Mouse (Mus musculus): ENCODE results near the gene Fkbp5. TPM values are rescaled to one million over a fixed set of nuclear protein-coding genes. Genes with fewer than 3 reads are reported as not detected.

Gene Fkbp5
- polyA plus RNA-seq, 1 experiment from 2014 or later, result 10.0 TPM

GRCm38 (mm10) chr17:28485977-28486400 is 31.3 kb downstream of the Fkbp5 start:
- Histone ChIP-seq H3K4me2 (replicated peaks; ENCODE audit: low read depth, low read length) (peak overlapping the region; percentile 48), H3K36me3 (ENCODE audit: control insufficient read depth, insufficient read depth, low read length) (no peaks in the 10 kb centered on the region), H3K4me3 (ENCODE audit: low read length) (peak overlapping the region; percentile 90), H3K9ac (ENCODE audit: low read depth, low read length) (peak overlapping the region; percentile 85), H3K9me3 (ENCODE audit: control insufficient read depth, low read length) (no peaks in the 10 kb centered on the region), H3K27me3 (ENCODE audit: control insufficient read depth, insufficient read depth, low read length) (no peaks in the 10 kb centered on the region), H3K4me1 (ENCODE audit: control insufficient read depth, insufficient read depth, low read length) (0 out of 2 replicates have a peak, but pooled peaks cover 6% of the 10 kb centered on the region), H3K27ac (ENCODE audit: low read depth, low read length) (peak overlapping the region; percentile 85)
- under 1% methylated on average over 55 of the region's 58 CpGs for WGBS
- peak; percentile 97 for ATAC-seq (ENCODE audit: low FRiP score, low TSS enrichment)

- Histone ChIP-seq H3K4me2 (replicated peaks; ENCODE audit: low read depth, low read length) (peak overlapping the region; percentile 48), H3K4me3 (ENCODE audit: low read length) (peak overlapping the region; percentile 90), H3K36me3 (ENCODE audit: control insufficient read depth, insufficient read depth, low read length) (no peaks in the 10 kb centered on the region), H3K4me1 (ENCODE audit: control insufficient read depth, insufficient read depth, low read length) (0 out of 2 replicates have a peak, but pooled peaks cover 6% of the 10 kb centered on the region), H3K27ac (ENCODE audit: low read depth, low read length) (peak overlapping the region; percentile 85), H3K9me3 (ENCODE audit: control insufficient read depth, low read length) (no peaks in the 10 kb centered on the region), H3K27me3 (ENCODE audit: control insufficient read depth, insufficient read depth, low read length) (no peaks in the 10 kb centered on the region), H3K9ac (ENCODE audit: low read depth, low read length) (peak overlapping the region; percentile 85)
- WGBS, result under 1% methylated on average over 53 of the region's 77 CpGs
- peak; percentile 38 for ATAC-seq (ENCODE audit: low FRiP score, low TSS enrichment)
These were observed 31.8 kb downstream of the Fkbp5 start for GRCm38 (mm10) chr17:28485446-28485948.

- no peak for ATAC-seq (ENCODE audit: low FRiP score, low TSS enrichment)
- no peaks in the 10 kb centered on the region for H3K27me3 ChIP-seq (ENCODE audit: control insufficient read depth, insufficient read depth, low read length)
- H3K4me3 ChIP-seq (ENCODE audit: low read length), result peak overlapping the region; percentile 90
These were observed 32.5 kb downstream of the Fkbp5 start for GRCm38 (mm10) chr17:28484704-28485445.

GRCm38 (mm10) chr17:28477421-28477820 is 39.9 kb downstream of the Fkbp5 start:
- Histone ChIP-seq H3K27me3 (ENCODE audit: control insufficient read depth, insufficient read depth, low read length) (no peaks in the 10 kb centered on the region), H3K27ac (ENCODE audit: low read depth, low read length) (no peak overlapping the region), H3K36me3 (ENCODE audit: control insufficient read depth, insufficient read depth, low read length) (no peaks in the 10 kb centered on the region), H3K9me3 (ENCODE audit: control insufficient read depth, low read length) (no peaks in the 10 kb centered on the region), H3K4me2 (replicated peaks; ENCODE audit: low read depth, low read length) (no peak overlapping the region), H3K9ac (ENCODE audit: low read depth, low read length) (no peak overlapping the region), H3K4me1 (ENCODE audit: control insufficient read depth, insufficient read depth, low read length) (0 out of 2 replicates have a peak, but pooled peaks cover 1% of the 10 kb centered on the region), H3K4me3 (ENCODE audit: low read length) (no peak overlapping the region)
- 86% methylated on average over 8 of the region's 8 CpGs for WGBS
- ATAC-seq (ENCODE audit: low FRiP score, low TSS enrichment), result no peak

More at GRCm38 (mm10) chr17:28484704-28485445, 32.5 kb downstream of the Fkbp5 start:
- Histone ChIP-seq H3K9ac (ENCODE audit: low read depth, low read length) (peak overlapping the region; percentile 85), H3K9me3 (ENCODE audit: control insufficient read depth, low read length) (no peaks in the 10 kb centered on the region), H3K4me1 (ENCODE audit: control insufficient read depth, insufficient read depth, low read length) (0 out of 2 replicates have a peak, but pooled peaks cover 6% of the 10 kb centered on the region), H3K27ac (ENCODE audit: low read depth, low read length) (no peak overlapping the region), H3K36me3 (ENCODE audit: control insufficient read depth, insufficient read depth, low read length) (no peaks in the 10 kb centered on the region), H3K4me2 (replicated peaks; ENCODE audit: low read depth, low read length) (peak overlapping the region; percentile 48)
- 5% methylated on average over 30 of the region's 30 CpGs for WGBS

- Histone ChIP-seq H3K9ac (ENCODE audit: low read depth, low read length) (no peak overlapping the region), H3K4me2 (replicated peaks; ENCODE audit: low read depth, low read length) (no peak overlapping the region), H3K27ac (ENCODE audit: low read depth, low read length) (no peak overlapping the region), H3K4me1 (ENCODE audit: control insufficient read depth, insufficient read depth, low read length) (peaks cover 10% of the 10 kb centered on the region; the same call in 1 of the 2 replicates), H3K27me3 (ENCODE audit: control insufficient read depth, insufficient read depth, low read length) (no peaks in the 10 kb centered on the region), H3K4me3 (ENCODE audit: low read length) (no peak overlapping the region), H3K36me3 (ENCODE audit: control insufficient read depth, insufficient read depth, low read length) (no peaks in the 10 kb centered on the region), H3K9me3 (ENCODE audit: control insufficient read depth, low read length) (no peaks in the 10 kb centered on the region)
- no peak for ATAC-seq (ENCODE audit: low FRiP score, low TSS enrichment)
These were observed 40.9 kb downstream of the Fkbp5 start for GRCm38 (mm10) chr17:28476441-28476840.

- H3K27ac ChIP-seq (ENCODE audit: low read depth, low read length), result no peak overlapping the region
- no peaks in the 10 kb centered on the region for H3K36me3 ChIP-seq (ENCODE audit: control insufficient read depth, insufficient read depth, low read length)
- no peaks in the 10 kb centered on the region for H3K9me3 ChIP-seq (ENCODE audit: control insufficient read depth, low read length)
- H3K4me1 ChIP-seq (ENCODE audit: control insufficient read depth, insufficient read depth, low read length), result peaks cover 13% of the 10 kb centered on the region; the same call in 1 of the 2 replicates
- no peak overlapping the region for H3K9ac ChIP-seq (ENCODE audit: low read depth, low read length)
- ATAC-seq (ENCODE audit: low FRiP score, low TSS enrichment), result no peak
- H3K4me3 ChIP-seq (ENCODE audit: low read length), result no peak overlapping the region
- no peak overlapping the region for H3K4me2 ChIP-seq (replicated peaks; ENCODE audit: low read depth, low read length)
- H3K27me3 ChIP-seq (ENCODE audit: control insufficient read depth, insufficient read depth, low read length), result no peaks in the 10 kb centered on the region
- WGBS, result 53% methylated on average over 3 of the region's 3 CpGs
These were observed 41.6 kb downstream of the Fkbp5 start for GRCm38 (mm10) chr17:28475593-28476325.

GRCm38 (mm10) chr17:28472696-28473095 is 44.6 kb downstream of the Fkbp5 start:
- Histone ChIP-seq H3K4me1 (ENCODE audit: control insufficient read depth, insufficient read depth, low read length) (peaks cover 16% of the 10 kb centered on the region; the same call in 1 of the 2 replicates), H3K9ac (ENCODE audit: low read depth, low read length) (no peak overlapping the region), H3K9me3 (ENCODE audit: control insufficient read depth, low read length) (no peaks in the 10 kb centered on the region), H3K4me2 (replicated peaks; ENCODE audit: low read depth, low read length) (no peak overlapping the region), H3K27me3 (ENCODE audit: control insufficient read depth, insufficient read depth, low read length) (no peaks in the 10 kb centered on the region), H3K4me3 (ENCODE audit: low read length) (no peak overlapping the region), H3K36me3 (ENCODE audit: control insufficient read depth, insufficient read depth, low read length) (no peaks in the 10 kb centered on the region), H3K27ac (ENCODE audit: low read depth, low read length) (no peak overlapping the region)
- WGBS, result 86% methylated on average over 5 of the region's 5 CpGs
- no peak for ATAC-seq (ENCODE audit: low FRiP score, low TSS enrichment)

- Histone ChIP-seq H3K4me3 (ENCODE audit: low read length) (no peak overlapping the region), H3K27ac (ENCODE audit: low read depth, low read length) (no peak overlapping the region), H3K36me3 (ENCODE audit: control insufficient read depth, insufficient read depth, low read length) (no peaks in the 10 kb centered on the region), H3K9me3 (ENCODE audit: control insufficient read depth, low read length) (no peaks in the 10 kb centered on the region), H3K27me3 (ENCODE audit: control insufficient read depth, insufficient read depth, low read length) (no peaks in the 10 kb centered on the region), H3K4me1 (ENCODE audit: control insufficient read depth, insufficient read depth, low read length) (peaks cover 16% of the 10 kb centered on the region; the same call in 1 of the 2 replicates), H3K4me2 (replicated peaks; ENCODE audit: low read depth, low read length) (no peak overlapping the region), H3K9ac (ENCODE audit: low read depth, low read length) (no peak overlapping the region)
- peak; percentile 49; the same call in 1 of the 2 replicates for ATAC-seq (ENCODE audit: low FRiP score, low TSS enrichment)
- WGBS, result 43% methylated on average over 6 of the region's 6 CpGs
These were observed 46.5 kb downstream of the Fkbp5 start for GRCm38 (mm10) chr17:28470876-28471275.
